Mouse (Mus musculus) stomach, embryonic 15.5 days (tissue): Measurements from ENCODE around the gene Sarm1. TPM values are rescaled to one million over a fixed set of nuclear protein-coding genes. Genes with fewer than 3 reads are reported as not detected.

Experiments used
- ATAC-seq: fragments of 200-750 bp; cut with Nextera tagmentation; 2 replicates; pipeline ENCODE4 v1.8.0; 2017; ENCODE audit warnings: low read depth, moderate number of reproducible peaks, moderate TSS enrichment; ENCODE audit not compliant: insufficient read depth, low FRiP score
- H3K27ac ChIP-seq: fragments of 300-500 bp; sonication (generic); 2 replicates; pipeline ENCODE4 v1.5.1; 2015; ENCODE audit warnings: mild to moderate bottlenecking, inconsistent platforms
- H3K27me3 ChIP-seq: fragments of 300-500 bp; sonication (generic); replicated peaks from 2 replicates; pipeline ENCODE4 v1.6.1; 2015; ENCODE audit warnings: inconsistent platforms
- H3K36me3 ChIP-seq: fragments of 300-500 bp; sonication (generic); 2 replicates; pipeline ENCODE4 v1.6.1; 2015; ENCODE audit warnings: inconsistent platforms
- H3K4me1 ChIP-seq: fragments of 300-500 bp; sonication (generic); 2 replicates; pipeline ENCODE4 v1.6.1; 2015; ENCODE audit warnings: inconsistent platforms
- H3K4me2 ChIP-seq: fragments of 300-500 bp; sonication (generic); 2 replicates; pipeline ENCODE4 v1.6.1; 2015; ENCODE audit warnings: mild to moderate bottlenecking, inconsistent platforms
- H3K4me3 ChIP-seq: fragments of 300-500 bp; sonication (generic); replicated peaks from 2 replicates; pipeline ENCODE4 v1.5.1; 2015; ENCODE audit warnings: inconsistent platforms
- H3K9ac ChIP-seq: fragments of 300-500 bp; sonication (generic); 2 replicates; pipeline ENCODE4 v1.6.1; 2015; ENCODE audit warnings: inconsistent platforms
- H3K9me3 ChIP-seq: fragments of 300-500 bp; sonication (generic); 2 replicates; pipeline ENCODE4 v1.6.1; 2016; ENCODE audit warnings: inconsistent platforms
- WGBS: fragments of 180-500 bp; shearing (Covaris S2); methylation state at CpG from one replicate; pipeline ENCODE4 v1.1.7; 2015; 5-methylcytosine and 5-hydroxymethylcytosine counted together
- polyA plus RNA-seq: library from polyadenylated mRNA; unstranded; fragments of >200 nt; fragmentation: Nextera tagmentation; extraction: Ambion mirVana; gene quantifications from 2 replicates; pipeline ENCODE4 v1.2.1, GENCODE M21; 2015

The Sarm1 gene
- polyA plus RNA-seq, 1 experiment from 2014 or later, result 2.6 TPM

DNA sequence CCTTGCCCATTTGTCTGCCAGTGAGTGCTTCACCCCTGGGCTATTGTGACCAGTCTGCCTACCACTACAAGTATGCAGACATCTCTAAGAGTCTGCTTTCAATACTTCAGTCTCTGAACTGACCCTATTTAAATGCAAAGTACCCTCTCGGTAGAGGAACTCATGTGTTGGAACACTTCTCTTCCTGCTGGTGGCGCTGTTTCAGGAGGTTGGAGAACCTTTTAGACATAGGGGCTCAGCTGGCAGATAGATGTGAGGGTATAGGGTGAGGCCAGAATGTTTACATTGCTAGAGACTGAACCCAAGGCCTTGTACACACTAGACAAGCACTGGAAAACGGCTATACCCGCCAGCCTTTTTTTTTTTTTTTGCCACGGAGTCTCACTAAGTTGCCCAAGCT is 69.2 kb downstream of the Sarm1 start:
- ATAC-seq, result no peak
- no peaks in the 10 kb centered on the region for H3K9me3 ChIP-seq
- no peak overlapping the region for H3K27ac ChIP-seq
- no peak overlapping the region for H3K4me3 ChIP-seq
- no peaks in the 10 kb centered on the region for H3K4me1 ChIP-seq
- WGBS, result 67% methylated on average over 5 of the region's 5 CpGs
- H3K9ac ChIP-seq, result no peak overlapping the region
- no peak overlapping the region for H3K4me2 ChIP-seq
- H3K27me3 ChIP-seq, result no peaks in the 10 kb centered on the region
- H3K36me3 ChIP-seq, result no peaks in the 10 kb centered on the region

DNA sequence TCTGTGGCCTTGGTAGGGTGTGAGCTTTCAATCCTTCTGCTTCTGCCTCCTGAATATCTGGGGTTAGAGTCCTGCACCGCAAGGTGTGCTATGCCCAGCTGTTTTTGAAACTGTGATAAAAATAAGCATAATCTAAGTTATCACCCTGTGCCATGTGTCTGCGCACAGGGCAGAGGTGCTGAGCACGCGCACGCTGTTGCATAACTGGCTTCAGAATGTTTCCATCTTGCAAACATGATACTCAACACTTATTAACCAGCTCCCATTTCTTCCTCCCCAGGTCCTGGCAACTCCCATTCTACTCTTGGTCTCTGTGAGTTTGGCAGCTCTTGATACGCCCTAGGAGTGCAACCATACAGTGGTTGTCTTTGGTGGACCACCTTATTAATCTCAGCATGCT is 69.9 kb downstream of the Sarm1 start:
- H3K4me2 ChIP-seq, result no peak overlapping the region
- ATAC-seq, result no peak
- H3K4me3 ChIP-seq, result no peak overlapping the region
- H3K36me3 ChIP-seq, result no peaks in the 10 kb centered on the region
- no peaks in the 10 kb centered on the region for H3K4me1 ChIP-seq
- H3K9me3 ChIP-seq, result no peaks in the 10 kb centered on the region
- H3K27me3 ChIP-seq, result no peaks in the 10 kb centered on the region
- H3K27ac ChIP-seq, result no peak overlapping the region
- WGBS, result 86% methylated on average over 6 of the region's 6 CpGs
- no peak overlapping the region for H3K9ac ChIP-seq

DNA sequence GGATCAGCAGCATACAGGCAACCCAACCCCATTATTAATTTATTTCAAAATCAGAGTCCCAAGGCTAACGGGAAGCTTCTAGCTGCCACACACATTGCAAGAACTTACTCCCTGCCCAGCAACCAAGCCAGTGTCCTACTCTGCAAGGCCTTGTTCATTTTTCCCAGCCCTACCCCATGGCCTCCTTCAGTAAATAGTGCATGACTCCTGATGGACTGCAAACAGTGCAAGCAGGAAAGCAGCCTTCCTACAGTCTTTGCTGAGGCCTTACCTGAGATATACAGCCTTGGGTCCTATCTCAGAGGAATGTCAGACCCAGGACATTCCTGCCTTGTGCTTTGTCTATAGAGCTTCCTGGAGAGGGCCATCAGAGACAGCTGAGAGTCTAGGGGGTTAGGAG is 72.0 kb downstream of the Sarm1 start:
- no peaks in the 10 kb centered on the region for H3K27me3 ChIP-seq
- H3K4me2 ChIP-seq, result no peak overlapping the region
- no peak overlapping the region for H3K9ac ChIP-seq
- peak; percentile 61; the same call in 1 of the 2 replicates for ATAC-seq
- peak overlapping the region; percentile 18; the same call in 1 of the 2 replicates for H3K27ac ChIP-seq
- H3K9me3 ChIP-seq, result no peaks in the 10 kb centered on the region
- 55% methylated on average over 1 of the region's 1 CpGs for WGBS
- no peaks in the 10 kb centered on the region; the same call in 1 of the 2 replicates for H3K4me1 ChIP-seq
- H3K4me3 ChIP-seq, result no peak overlapping the region
- no peaks in the 10 kb centered on the region for H3K36me3 ChIP-seq

DNA sequence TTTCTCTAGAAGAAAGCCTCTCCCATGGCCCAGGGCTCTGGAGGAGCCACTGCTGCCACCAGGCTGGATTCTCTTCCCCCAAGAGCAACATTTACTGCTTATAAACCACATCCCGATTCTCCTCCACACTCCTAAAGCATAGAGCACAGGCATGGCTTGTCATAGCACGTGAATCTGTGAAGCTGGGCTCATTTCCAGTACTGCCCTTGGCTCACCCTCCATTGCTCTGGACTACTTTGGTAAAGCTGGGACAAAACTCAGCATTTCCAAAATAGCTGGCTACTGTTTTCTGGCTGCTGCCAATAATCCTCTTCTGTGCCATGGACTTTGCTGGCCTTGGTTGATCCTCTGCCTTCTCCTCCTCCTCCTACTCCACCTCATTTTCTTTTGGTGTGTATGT is 73.2 kb downstream of the Sarm1 start:
- Histone ChIP-seq H3K4me1 (no peaks in the 10 kb centered on the region; the same call in 1 of the 2 replicates), H3K27me3 (no peaks in the 10 kb centered on the region)
- no peak for ATAC-seq

More for the DNA sequence above, 73.2 kb downstream of the Sarm1 start:
- Histone ChIP-seq H3K4me3 (no peak overlapping the region), H3K9me3 (no peaks in the 10 kb centered on the region), H3K4me2 (no peak overlapping the region), H3K27ac (no peak overlapping the region), H3K36me3 (no peaks in the 10 kb centered on the region), H3K9ac (no peak overlapping the region)
- 60% methylated on average over 2 of the region's 2 CpGs for WGBS

Other genes with a start within 250 kb of the Sarm1 start
- gene 2610507B11Rik, start 236.0 kb downstream of the Sarm1 start, polyA plus RNA-seq, result 76.7 and 82.5 TPM in 2 replicates
- gene BC030499, start 206.9 kb downstream of the Sarm1 start, polyA plus RNA-seq, result 0.26 and 0.37 TPM in 2 replicates
- 33.3 and 34.6 TPM in 2 replicates for gene Spag5, start 196.2 kb downstream of the Sarm1 start, polyA plus RNA-seq
- 24.1 and 24.5 TPM in 2 replicates for gene Aldoc, start 174.8 kb downstream of the Sarm1 start, polyA plus RNA-seq
- 67.8 and 75.7 TPM in 2 replicates for gene Pigs, start 169.3 kb downstream of the Sarm1 start, polyA plus RNA-seq
- gene Unc119, start 154.3 kb downstream of the Sarm1 start, polyA plus RNA-seq, result 34.1 and 34.8 TPM in 2 replicates
- gene Foxn1, start 111.2 kb downstream of the Sarm1 start, polyA plus RNA-seq, result 0.63 and 0.90 TPM in 2 replicates
- gene Slc13a2, start 75.5 kb downstream of the Sarm1 start, polyA plus RNA-seq, result 0.26 and 0.51 TPM in 2 replicates
- 11.9 and 12.4 TPM in 2 replicates for gene Slc46a1, start 32.1 kb downstream of the Sarm1 start, polyA plus RNA-seq
- gene Vtn, start 1.3 kb upstream of the Sarm1 start, polyA plus RNA-seq, result 59.8 and 67.8 TPM in 2 replicates
- gene Sebox, start 5.7 kb upstream of the Sarm1 start, polyA plus RNA-seq, result not detected in 2 replicates
- gene Tmem199, start 14.4 kb upstream of the Sarm1 start, polyA plus RNA-seq, result 45.5 and 47.2 TPM in 2 replicates
- 131 and 145 TPM in 2 replicates for gene Poldip2, start 14.4 kb upstream of the Sarm1 start, polyA plus RNA-seq
- gene Tnfaip1, start 38.6 kb upstream of the Sarm1 start, polyA plus RNA-seq, result 66.3 and 73.6 TPM in 2 replicates
- gene Ift20, start 38.6 kb upstream of the Sarm1 start, polyA plus RNA-seq, result 142 and 147 TPM in 2 replicates
- gene Tmem97, start 53.0 kb upstream of the Sarm1 start, polyA plus RNA-seq, result 244 and 293 TPM in 2 replicates
- 9.2 and 11.8 TPM in 2 replicates for gene Nlk, start 199.6 kb upstream of the Sarm1 start, polyA plus RNA-seq